ENCODE assay signal across 8 mouse cellular contexts in genomic region chr11:72608071-72608679, GRCm38 (mm10). TPM values are rescaled to one million over a fixed set of nuclear protein-coding genes. Genes with fewer than 3 reads are reported as not detected.
A peak's percentile ranks its signal among the peaks of the same experiment; 100 is the strongest.
DNase-seq lines count a peak whose midpoint lies in the region; ATAC-seq and TF ChIP-seq lines count a peak whose summit lies in the region.

No protein-coding gene starts in this region.

- peak; percentile 100 for DNase-seq in CH12.LX (ENCODE audit: extremely low read depth)
- peak; percentile 90 for DNase-seq in c-Kit-positive CD71-positive TER-119-negative erythroid progenitor cells, embryonic 14.5 days (ENCODE audit: low read depth)
- DNase-seq in forebrain, embryonic 11.5 days (ENCODE audit: low spot score), result peak; percentile 97
- DNase-seq in kidney, postnatal 36 days, result peak; percentile 97 to 98
- DNase-seq in telencephalon, adult 2 months (ENCODE audit: low read depth, low spot score), result peak; percentile 93

- TF ChIP-seq POLR2A in CH12.LX (IDR thresholded peaks at IDR 0.05; ENCODE audit: low read depth, low read length), result peak; percentile 69

- peak overlapping the region; percentile 81 for H3K27ac ChIP-seq in CH12.LX (ENCODE audit: insufficient read depth, low read depth)
- peak overlapping the region; percentile 97 for H3K27ac ChIP-seq in forebrain, embryonic 11.5 days (ENCODE audit: low read depth, low read length)
- peak overlapping the region; percentile 100 for H3K27ac ChIP-seq in heart, embryonic 16.5 days (ENCODE audit: low read length)
- peak overlapping the region; percentile 98 for H3K27ac ChIP-seq in liver, embryonic 15.5 days (replicated peaks)
- peak overlapping the region; percentile 96 for H3K27ac ChIP-seq in neural tube, embryonic 12.5 days

- TF ChIP-seq RAD21 in CH12.LX (IDR thresholded peaks at IDR 0.05; ENCODE audit: low read depth, low read length), result no peak; the same call in 1 of the 2 replicates

- H3K9me3 ChIP-seq in CH12.LX (replicated peaks; ENCODE audit: low read length), result no peaks in the 10 kb centered on the region
- H3K9me3 ChIP-seq in forebrain, embryonic 11.5 days (ENCODE audit: control insufficient read depth, low read length), result no peaks in the 10 kb centered on the region
- no peaks in the 10 kb centered on the region for H3K9me3 ChIP-seq in heart, embryonic 16.5 days (replicated peaks; ENCODE audit: control insufficient read depth, low read length)
- no peaks in the 10 kb centered on the region for H3K9me3 ChIP-seq in liver, embryonic 15.5 days (replicated peaks)
- no peaks in the 10 kb centered on the region for H3K9me3 ChIP-seq in neural tube, embryonic 12.5 days

- under 1% methylated on average over 53 of the region's 55 CpGs for WGBS in forebrain, embryonic 11.5 days
- under 1% methylated on average over 51 of the region's 55 CpGs for WGBS in heart, embryonic 16.5 days
- under 1% methylated on average over 55 of the region's 55 CpGs for WGBS in liver, embryonic 15.5 days (ENCODE audit: insufficient replicate concordance)
- WGBS in neural tube, embryonic 12.5 days, result 2% methylated on average over 53 of the region's 55 CpGs

- H3K79me2 ChIP-seq in CH12.LX (replicated peaks; ENCODE audit: control insufficient read depth, extremely low read depth, insufficient read depth, poor library complexity, severe bottlenecking), result peaks cover 44% of the 10 kb centered on the region

- in situ Hi-C loops in CH12.LX (cut with MboI; ENCODE audit: low pct_ligation_motif_present, low pct_unique_long_range_greater_than_20kb, low sequenced_read_pairs), result no loop called here

- no peaks in the 10 kb centered on the region for H3K27me3 ChIP-seq in CH12.LX (replicated peaks)
- H3K27me3 ChIP-seq in forebrain, embryonic 11.5 days (ENCODE audit: control insufficient read depth, insufficient read depth, low read length), result no peaks in the 10 kb centered on the region
- no peaks in the 10 kb centered on the region for H3K27me3 ChIP-seq in heart, embryonic 16.5 days (ENCODE audit: control insufficient read depth, insufficient read depth, low read length)
- no peaks in the 10 kb centered on the region for H3K27me3 ChIP-seq in liver, embryonic 15.5 days
- no peaks in the 10 kb centered on the region for H3K27me3 ChIP-seq in neural tube, embryonic 12.5 days (replicated peaks)

- H3K36me3 ChIP-seq in CH12.LX (replicated peaks in 1 of 2; ENCODE audit: control insufficient read depth in 1 of 2, insufficient read depth in 1 of 2, low read length in 1 of 2), result peaks cover 0 to 3% of the 10 kb centered on the region in 2 experiments
- H3K36me3 ChIP-seq in forebrain, embryonic 11.5 days (ENCODE audit: control insufficient read depth, insufficient read depth, low read length), result no peaks in the 10 kb centered on the region
- no peaks in the 10 kb centered on the region for H3K36me3 ChIP-seq in heart, embryonic 16.5 days (ENCODE audit: control insufficient read depth, insufficient read depth)
- H3K36me3 ChIP-seq in liver, embryonic 15.5 days (replicated peaks), result no peaks in the 10 kb centered on the region
- H3K36me3 ChIP-seq in neural tube, embryonic 12.5 days, result no peaks in the 10 kb centered on the region

- H3K4me3 ChIP-seq in CH12.LX (replicated peaks in 1 of 3; ENCODE audit: low read depth in 2 of 3, low read length in 2 of 3, poor library complexity in 1 of 3), result peak overlapping the region; percentile 73 to 88 (median 76)
- peak overlapping the region; percentile 98 for H3K4me3 ChIP-seq in forebrain, embryonic 11.5 days (ENCODE audit: low read depth, low read length)
- peak overlapping the region; percentile 98 for H3K4me3 ChIP-seq in heart, embryonic 16.5 days (ENCODE audit: low read length)
- peak overlapping the region; percentile 86 for H3K4me3 ChIP-seq in liver, embryonic 15.5 days (replicated peaks)
- H3K4me3 ChIP-seq in neural tube, embryonic 12.5 days, result peak overlapping the region; percentile 99

- H3K4me1 ChIP-seq in CH12.LX (ENCODE audit: control insufficient read depth in 1 of 2, insufficient read depth in 2 of 2), result peaks cover 10 to 29% of the 10 kb centered on the region in 2 experiments
- H3K4me1 ChIP-seq in forebrain, embryonic 11.5 days (replicated peaks; ENCODE audit: control insufficient read depth, insufficient read depth, low read length), result no peaks in the 10 kb centered on the region
- H3K4me1 ChIP-seq in heart, embryonic 16.5 days (ENCODE audit: control insufficient read depth, insufficient read depth, low read length), result peaks cover 16% of the 10 kb centered on the region
- peaks cover 22% of the 10 kb centered on the region for H3K4me1 ChIP-seq in liver, embryonic 15.5 days (replicated peaks)
- H3K4me1 ChIP-seq in neural tube, embryonic 12.5 days, result 0 out of 2 replicates have a peak, but pooled peaks cover 6% of the 10 kb centered on the region

- TF ChIP-seq CTCF in CH12.LX (conservative IDR thresholded peaks at IDR 0.05 in 1 of 2, IDR thresholded peaks at IDR 0.05 in 1 of 2; ENCODE audit: low read depth in 2 of 2, low read length in 2 of 2), result no peak

- H3K9ac ChIP-seq in CH12.LX (ENCODE audit: insufficient read depth, low read depth), result peak overlapping the region; percentile 93
- peak overlapping the region; percentile 97 for H3K9ac ChIP-seq in forebrain, embryonic 11.5 days (ENCODE audit: low read length)
- H3K9ac ChIP-seq in heart, embryonic 16.5 days (ENCODE audit: low read length), result peak overlapping the region; percentile 99
- peak overlapping the region; percentile 95 for H3K9ac ChIP-seq in liver, embryonic 15.5 days
- H3K9ac ChIP-seq in neural tube, embryonic 12.5 days, result peak overlapping the region; percentile 98

- no peak for TF ChIP-seq EP300 in CH12.LX (IDR thresholded peaks at IDR 0.05; ENCODE audit: low read length)

- peak; percentile 93 for ATAC-seq in forebrain, embryonic 11.5 days (replicated peaks; ENCODE audit: low FRiP score)
- peak; percentile 89 for ATAC-seq in heart, embryonic 16.5 days (replicated peaks; ENCODE audit: extremely low read depth, insufficient read depth, low FRiP score)
- ATAC-seq in liver, embryonic 15.5 days (ENCODE audit: insufficient read depth), result peak; percentile 72
- ATAC-seq in neural tube, embryonic 12.5 days (ENCODE audit: low FRiP score, low read depth), result peak; percentile 90

- dilution Hi-C loops in CH12.LX (cut with MboI; ENCODE audit: extremely low pct_ligation_motif_present, extremely low pct_unique_long_range_greater_than_20kb, low sequenced_read_pairs), result no loop called here

- peak overlapping the region; percentile 70; the same call in 1 of the 2 replicates for H3K4me2 ChIP-seq in CH12.LX (ENCODE audit: insufficient read depth, low read depth, poor library complexity, severe bottlenecking)
- H3K4me2 ChIP-seq in forebrain, embryonic 11.5 days (ENCODE audit: low read depth, low read length, severe bottlenecking), result peak overlapping the region; percentile 58
- peak overlapping the region; percentile 71 for H3K4me2 ChIP-seq in heart, embryonic 16.5 days (ENCODE audit: low read depth, low read length)
- peak overlapping the region; percentile 94 for H3K4me2 ChIP-seq in liver, embryonic 15.5 days
- peak overlapping the region; percentile 64 for H3K4me2 ChIP-seq in neural tube, embryonic 12.5 days (replicated peaks)

TF ChIP-seq in CH12.LX, 34 proteins besides CTCF, POLR2A, EP300 and RAD21 (continues in another document):
- TF ChIP-seq MXI1 (IDR thresholded peaks at IDR 0.05; ENCODE audit: low read depth, low read length) (peak; percentile 100), ZNF384 (IDR thresholded peaks at IDR 0.05; ENCODE audit: low read depth, low read length) (peak; percentile 21; the same call in 1 of the 2 replicates), MYC (IDR thresholded peaks at IDR 0.05; ENCODE audit: low read depth, low read length) (peak; percentile 99), MEF2A (IDR thresholded peaks at IDR 0.05; ENCODE audit: borderline replicate concordance, low read depth, low read length) (peak; percentile 81; the same call in 1 of the 2 replicates), USF1 (IDR thresholded peaks at IDR 0.05; ENCODE audit: low read depth, low read length) (peak; percentile 87), PAX5 (IDR thresholded peaks at IDR 0.05; ENCODE audit: low read length) (no peak), E2F4 (IDR thresholded peaks at IDR 0.05; ENCODE audit: insufficient replicate concordance, low read depth, low read length) (no peak), IRF4 (IDR thresholded peaks at IDR 0.05; ENCODE audit: low read depth, low read length) (peak; percentile 78), RCOR1 (conservative IDR thresholded peaks at IDR 0.05; ENCODE audit: low read depth, low read length) (peak; percentile 79; the same call in 1 of the 2 replicates), SIN3A (IDR thresholded peaks at IDR 0.05; ENCODE audit: low read length) (peak; percentile 100), JUN (IDR thresholded peaks at IDR 0.05; ENCODE audit: insufficient read depth, low read depth, low read length) (no peak), ZMIZ1 (IDR thresholded peaks at IDR 0.05; ENCODE audit: low read depth, low read length) (peak; percentile 43; the same call in 1 of the 2 replicates), GABPA (IDR thresholded peaks at IDR 0.05; ENCODE audit: insufficient replicate concordance, low read depth, low read length) (no peak), ZKSCAN1 (IDR thresholded peaks at IDR 0.05; ENCODE audit: borderline replicate concordance, low read depth, low read length) (no peak), NRF1 (IDR thresholded peaks at IDR 0.05; ENCODE audit: low read depth, low read length) (peak; percentile 99), POLR2AphosphoS2 (IDR thresholded peaks at IDR 0.05; ENCODE audit: low read depth, low read length) (no peak; the same call in 1 of the 2 replicates)

RNA-seq across cellular contexts. Expression of gene Ube2g1, which starts 1.1 kb away (rescaled TPM):
- total RNA-seq in CH12.LX (2012; rRNA removed) (34.3 and 34.5 TPM in 2 replicates), CH12.LX (2014; rRNA removed) (74.4 and 78.3 TPM in 2 replicates)
- polyA plus RNA-seq in CH12.LX (2012; ENCODE audit: insufficient read length, low read depth), result 52.8 and 73.8 TPM in 2 replicates
- polyA plus RNA-seq in forebrain, embryonic 11.5 days (2014; fragmentation: Nextera tagmentation; extraction: Ambion mirVana), result 105 and 110 TPM in 2 replicates
- 59.2 and 67.2 TPM in 2 replicates for polyA plus RNA-seq in heart, embryonic 16.5 days (2015; fragmentation: Nextera tagmentation; extraction: Ambion mirVana)
- 20.2 and 21.7 TPM in 2 replicates for polyA plus RNA-seq in liver, embryonic 15.5 days (2015; fragmentation: Nextera tagmentation; extraction: Ambion mirVana)
- 114 and 119 TPM in 2 replicates for polyA plus RNA-seq in neural tube, embryonic 12.5 days (2016; fragmentation: Nextera tagmentation; extraction: Ambion mirVana)

RNA-seq across cellular contexts. Expression of gene Spns3, which starts 57.9 kb away (rescaled TPM):
- total RNA-seq in CH12.LX (2012; rRNA removed) (0.17 and 0.21 TPM in 2 replicates), CH12.LX (2014; rRNA removed) (0.85 and 1.0 TPM in 2 replicates)
- 1.6 and 1.8 TPM in 2 replicates for polyA plus RNA-seq in CH12.LX (2012; ENCODE audit: insufficient read length, low read depth)
- not detected in 2 replicates for polyA plus RNA-seq in forebrain, embryonic 11.5 days (2014; fragmentation: Nextera tagmentation; extraction: Ambion mirVana)
- 0.54 and 1.0 TPM in 2 replicates for polyA plus RNA-seq in heart, embryonic 16.5 days (2015; fragmentation: Nextera tagmentation; extraction: Ambion mirVana)
- 1.8 TPM in 2 replicates for polyA plus RNA-seq in liver, embryonic 15.5 days (2015; fragmentation: Nextera tagmentation; extraction: Ambion mirVana)
- polyA plus RNA-seq in neural tube, embryonic 12.5 days (2016; fragmentation: Nextera tagmentation; extraction: Ambion mirVana), result 0.22 TPM in 1 of 2 replicates, not detected in the other

Comparison
In these comparisons a context has a peak if more than half of its experiments do, and no peak if none do; other contexts are left out.
1. Peak in every context shown above with its lines: DNase-seq, ATAC-seq, H3K4me3 ChIP-seq and H3K27ac ChIP-seq.